Mouse (Mus musculus): ENCODE measurements around the gene Piezo1. TPM values are rescaled to one million over a fixed set of nuclear protein-coding genes. Genes with fewer than 3 reads are reported as not detected.
A peak's percentile ranks its signal among the peaks of the same experiment; 100 is the strongest.

The Piezo1 gene
- polyA plus RNA-seq, 1 experiment from 2014 or later, result 11.6 TPM

DNA sequence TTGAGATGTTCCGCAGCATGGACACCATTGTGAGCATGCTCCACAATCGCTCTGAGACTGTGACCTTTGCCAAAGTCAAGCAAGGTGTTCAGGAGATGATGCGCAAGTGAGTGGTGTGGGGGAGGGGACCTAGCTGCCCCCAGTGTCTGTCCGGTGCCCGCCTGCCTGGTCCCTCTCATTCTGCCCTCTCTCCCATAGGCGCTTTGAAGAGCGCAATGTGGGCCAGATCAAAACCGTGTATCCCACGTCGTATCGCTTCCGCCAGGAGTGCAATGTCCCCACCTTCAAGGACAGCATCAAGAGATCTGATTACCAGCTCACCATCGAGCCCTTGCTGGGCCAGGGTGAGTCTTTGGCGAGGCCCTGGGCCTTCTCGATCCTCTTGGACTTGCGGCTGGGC, 18.9 kb upstream of the Piezo1 start:
- Histone ChIP-seq H3K27me3 (no peaks in the 10 kb centered on the region), H3K9me3 (no peaks in the 10 kb centered on the region), H3K4me3 (peak overlapping the region; percentile 91; the same call in 1 of the 2 replicates), H3K4me2 (replicated peaks) (0 out of 2 replicates have a peak overlapping the region, but pooled peaks have one; percentile 81), H3K27ac (no peak overlapping the region), H3K4me1 (peaks cover 25% of the 10 kb centered on the region), H3K36me3 (peaks cover 55% of the 10 kb centered on the region), H3K9ac (no peak overlapping the region)
- 96% methylated on average over 16 of the region's 16 CpGs for WGBS
- no peak for ATAC-seq (ENCODE audit: insufficient number of reproducible peaks, insufficient read depth, low FRiP score, low TSS enrichment)

DNA sequence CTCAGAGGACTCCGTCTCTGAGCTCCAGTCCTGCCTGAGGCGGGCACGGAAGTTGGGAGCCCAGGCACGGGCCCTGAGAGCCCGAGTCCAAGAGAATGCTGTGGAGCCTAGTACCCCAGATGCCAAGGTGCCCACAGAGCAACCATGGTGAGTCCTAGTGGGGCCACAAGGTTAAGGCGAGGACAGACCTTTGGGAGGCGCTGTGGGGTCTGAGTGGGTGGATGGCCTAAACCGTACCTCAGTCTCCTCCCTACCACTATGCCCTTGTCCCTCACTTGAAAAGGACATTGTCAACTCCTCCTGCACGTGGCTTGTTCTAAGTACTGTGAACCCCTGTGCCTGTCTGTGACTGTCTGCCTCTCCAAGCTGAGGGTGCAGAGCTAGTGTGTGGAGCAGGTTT, 18.2 kb upstream of the Piezo1 start:
- Histone ChIP-seq H3K4me1 (peaks cover 19% of the 10 kb centered on the region), H3K27me3 (no peaks in the 10 kb centered on the region), H3K9me3 (no peaks in the 10 kb centered on the region), H3K36me3 (peaks cover 51% of the 10 kb centered on the region), H3K27ac (no peak overlapping the region), H3K9ac (peak overlapping the region; percentile 93), H3K4me3 (peak overlapping the region; percentile 91), H3K4me2 (replicated peaks) (peak overlapping the region; percentile 81)
- no peak for ATAC-seq (ENCODE audit: insufficient number of reproducible peaks, insufficient read depth, low FRiP score, low TSS enrichment)
- 56% methylated on average over 9 of the region's 9 CpGs for WGBS

DNA sequence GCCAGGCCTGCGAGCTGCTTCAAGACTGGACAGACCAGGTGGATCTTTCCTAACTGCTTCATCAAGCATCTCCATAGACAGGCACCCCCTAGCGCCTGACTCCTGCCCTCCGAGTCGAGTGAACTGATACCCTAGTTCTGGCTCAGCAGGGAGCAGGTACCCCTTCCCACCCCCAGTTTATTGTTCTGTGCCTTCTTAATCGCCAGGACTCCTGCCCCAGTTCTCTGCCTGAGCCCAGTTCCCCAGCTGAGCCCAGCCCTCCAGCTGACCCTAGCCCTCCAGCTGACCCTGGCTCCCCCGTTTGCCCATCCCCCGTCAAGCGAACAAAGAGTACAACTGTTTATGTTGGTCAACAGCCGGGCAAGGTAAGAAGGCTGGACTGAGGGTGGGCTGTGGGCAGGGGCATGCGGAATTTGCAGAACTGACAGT, 17.8 kb upstream of the Piezo1 start:
- peaks cover 48% of the 10 kb centered on the region for H3K36me3 ChIP-seq
- peak overlapping the region; percentile 81 for H3K4me2 ChIP-seq (replicated peaks)
- WGBS, result 8% methylated on average over 10 of the region's 10 CpGs
- no peak for ATAC-seq (ENCODE audit: insufficient number of reproducible peaks, insufficient read depth, low FRiP score, low TSS enrichment)
- no peaks in the 10 kb centered on the region for H3K27me3 ChIP-seq
- peak overlapping the region; percentile 91 for H3K4me3 ChIP-seq
- peak overlapping the region; percentile 93 for H3K9ac ChIP-seq
- H3K27ac ChIP-seq, result no peak overlapping the region
- H3K9me3 ChIP-seq, result no peaks in the 10 kb centered on the region
- peaks cover 19% of the 10 kb centered on the region for H3K4me1 ChIP-seq

DNA sequence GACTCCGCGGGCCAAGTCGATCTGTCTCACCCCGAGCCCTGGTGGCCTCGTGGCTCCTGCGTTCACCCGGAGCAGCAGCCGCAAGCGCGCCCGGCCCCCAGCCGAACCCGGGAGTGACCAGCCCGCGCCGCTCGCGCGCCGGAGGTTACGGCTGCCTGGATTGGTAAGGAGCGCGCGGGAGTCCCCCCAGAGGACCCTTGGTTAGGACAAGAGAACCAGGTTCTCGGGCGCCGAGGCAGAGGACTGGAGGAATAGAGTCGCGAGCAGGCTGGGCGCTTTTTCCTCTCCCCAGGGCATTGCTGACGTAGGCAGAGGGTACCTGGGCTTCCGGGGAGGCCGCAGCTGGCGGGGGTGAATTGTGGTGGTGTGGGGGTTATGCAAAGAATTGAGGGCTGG, 17.0 kb upstream of the Piezo1 start:
- Histone ChIP-seq H3K4me1 (peaks cover 19% of the 10 kb centered on the region), H3K9ac (peak overlapping the region; percentile 93), H3K36me3 (peaks cover 40% of the 10 kb centered on the region), H3K27me3 (no peaks in the 10 kb centered on the region), H3K4me3 (peak overlapping the region; percentile 91), H3K27ac (peak overlapping the region; percentile 89), H3K9me3 (no peaks in the 10 kb centered on the region), H3K4me2 (replicated peaks) (peak overlapping the region; percentile 81)
- ATAC-seq (ENCODE audit: insufficient number of reproducible peaks, insufficient read depth, low FRiP score, low TSS enrichment), result peak; percentile 54
- under 1% methylated on average over 34 of the region's 34 CpGs for WGBS

DNA sequence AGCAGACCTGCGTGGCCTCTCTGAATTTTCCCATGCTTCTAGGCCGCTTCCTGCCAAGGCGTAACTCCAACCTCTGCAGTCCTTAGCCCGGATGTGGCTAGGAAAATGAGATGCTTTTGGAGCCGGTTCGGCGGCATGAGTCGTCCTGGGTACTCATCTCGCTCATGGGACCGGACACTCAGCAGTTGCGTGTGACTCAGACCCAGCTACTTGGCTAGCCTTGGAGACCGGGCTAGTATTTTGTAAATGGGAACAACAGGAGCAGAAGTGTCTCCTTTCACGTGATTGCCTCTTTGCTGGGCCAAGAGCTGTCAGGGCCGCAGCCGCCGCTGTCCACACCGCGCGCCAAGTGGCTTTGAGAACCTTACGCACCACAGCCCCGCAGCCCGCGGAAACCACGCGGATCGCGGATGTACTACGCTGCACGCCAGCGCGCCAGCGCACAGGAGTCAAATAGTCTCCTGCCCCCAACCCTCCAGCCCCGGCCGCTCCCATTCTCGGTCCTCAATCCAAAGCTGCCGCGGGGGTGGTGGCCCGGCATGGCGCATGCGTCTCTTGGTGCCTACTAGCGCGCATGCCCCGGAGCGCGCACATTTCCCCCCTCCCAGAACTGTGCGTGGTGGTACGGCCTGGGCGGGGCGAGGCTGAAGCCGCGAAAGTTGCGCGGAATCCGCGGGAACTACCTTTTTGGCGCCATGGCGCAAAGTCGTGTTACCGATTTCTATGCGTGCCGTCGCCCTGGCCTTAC, 16.4 kb upstream of the Piezo1 start, which contains the start of gene Cdt1:
Gene Cdt1 (plus strand): TSS at position 655 of the 748 bp plus-strand sequence.
- H3K27ac ChIP-seq, result peak within 1 kb of the TSS; percentile 94
- H3K4me1 ChIP-seq, result peaks cover 19% of the 10 kb centered on the region
- under 1% methylated on average over 62 of the region's 62 CpGs for WGBS
- H3K9ac ChIP-seq, result peak within 1 kb of the TSS; percentile 93
- H3K4me3 ChIP-seq, result peak within 1 kb of the TSS; percentile 91
- H3K27me3 ChIP-seq, result no peaks in the 10 kb centered on the region
- no peaks in the 10 kb centered on the region for H3K9me3 ChIP-seq
- peak within 1 kb of the TSS; percentile 81 for H3K4me2 ChIP-seq (replicated peaks)
- ATAC-seq (ENCODE audit: insufficient number of reproducible peaks, insufficient read depth, low FRiP score, low TSS enrichment), result peak; percentile 96
- H3K36me3 ChIP-seq, result peaks cover 35% of the 10 kb centered on the region

DNA sequence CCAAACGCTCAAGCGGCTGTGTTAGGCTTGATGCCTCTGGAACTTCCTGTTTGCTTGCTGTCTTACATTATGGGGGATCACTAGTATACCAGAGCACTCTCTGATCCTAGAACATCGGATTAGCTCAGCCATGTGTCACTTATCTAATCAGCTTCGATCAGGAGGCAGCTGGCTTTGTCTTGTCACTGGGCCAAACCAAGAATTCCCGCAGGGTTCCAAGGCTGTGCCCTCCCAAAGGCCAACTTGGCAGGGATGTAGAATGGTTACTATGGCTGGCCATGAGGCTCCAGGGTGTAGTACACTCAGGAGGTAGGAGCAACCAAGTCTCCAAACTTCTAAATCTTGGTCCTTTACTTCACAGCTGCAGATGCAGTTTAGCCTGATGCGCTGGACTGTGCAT, 15.6 kb upstream of the Piezo1 start:
- peak overlapping the region; percentile 93; the same call in 1 of the 2 replicates for H3K9ac ChIP-seq
- peaks cover 27% of the 10 kb centered on the region for H3K36me3 ChIP-seq
- peak overlapping the region; percentile 91 for H3K4me3 ChIP-seq
- H3K4me1 ChIP-seq, result peaks cover 19% of the 10 kb centered on the region
- 41% methylated on average over 6 of the region's 6 CpGs for WGBS
- ATAC-seq (ENCODE audit: insufficient number of reproducible peaks, insufficient read depth, low FRiP score, low TSS enrichment), result no peak
- no peaks in the 10 kb centered on the region for H3K27me3 ChIP-seq
- no peaks in the 10 kb centered on the region for H3K9me3 ChIP-seq
- H3K27ac ChIP-seq, result peak overlapping the region; percentile 94
- H3K4me2 ChIP-seq (replicated peaks), result peak overlapping the region; percentile 81

DNA sequence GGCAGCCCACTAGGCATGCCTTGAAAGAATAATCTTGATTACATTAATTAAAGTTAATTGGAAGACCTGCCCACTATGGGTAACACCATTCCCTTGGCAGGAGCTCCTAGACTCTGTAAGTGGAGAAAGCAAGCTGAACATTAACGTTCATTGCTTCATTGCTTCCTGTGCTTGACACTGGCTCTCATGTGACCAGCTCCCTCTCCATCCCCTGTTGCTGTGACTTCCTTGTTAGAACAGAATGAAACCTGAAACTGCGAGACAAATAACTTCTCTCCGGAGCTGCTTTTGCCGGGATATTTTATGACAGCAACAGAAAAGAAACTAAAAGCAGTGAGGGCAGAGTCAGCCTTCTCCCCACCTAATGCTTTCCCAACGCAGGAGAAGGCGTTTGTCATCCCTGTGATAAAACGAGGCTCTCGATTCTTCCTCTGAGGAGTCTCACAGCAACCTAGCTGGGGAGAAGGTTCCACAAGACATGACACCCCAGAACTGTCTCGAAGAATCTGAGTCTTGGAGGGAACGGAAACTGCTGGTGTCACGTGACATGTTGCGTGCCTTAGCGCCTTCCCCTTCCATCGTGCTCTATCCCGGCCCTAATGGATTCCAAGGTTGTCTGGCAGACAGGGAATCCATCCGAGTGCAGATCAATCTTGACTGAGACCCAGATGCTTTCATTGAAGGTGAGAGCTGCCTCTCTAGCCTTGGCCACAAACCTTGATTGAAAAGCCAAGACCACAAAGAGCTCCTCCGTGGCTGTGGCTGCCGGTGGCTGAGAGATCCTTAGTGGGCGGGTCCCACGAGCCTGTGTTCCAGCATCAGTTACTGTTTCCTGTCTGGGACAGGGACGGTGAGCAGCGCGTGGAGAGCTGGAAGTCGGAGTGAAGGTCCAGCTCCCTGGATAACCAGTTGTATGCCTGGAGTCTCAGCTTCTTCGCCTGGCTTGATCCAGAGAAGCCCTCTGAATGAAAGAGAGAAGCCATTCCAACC, 13.5 kb upstream of the Piezo1 start:
- H3K4me3 ChIP-seq, result no peak overlapping the region
- WGBS, result 80% methylated on average over 25 of the region's 25 CpGs
- ATAC-seq (ENCODE audit: insufficient number of reproducible peaks, insufficient read depth, low FRiP score, low TSS enrichment), result no peak
- H3K9me3 ChIP-seq, result no peaks in the 10 kb centered on the region
- no peak overlapping the region for H3K9ac ChIP-seq
- peaks cover 6% of the 10 kb centered on the region for H3K36me3 ChIP-seq
- no peaks in the 10 kb centered on the region for H3K27me3 ChIP-seq
- no peak overlapping the region for H3K4me2 ChIP-seq (replicated peaks)
- H3K4me1 ChIP-seq, result peaks cover 19% of the 10 kb centered on the region
- peak overlapping the region; percentile 13; the same call in 1 of the 2 replicates for H3K27ac ChIP-seq

DNA sequence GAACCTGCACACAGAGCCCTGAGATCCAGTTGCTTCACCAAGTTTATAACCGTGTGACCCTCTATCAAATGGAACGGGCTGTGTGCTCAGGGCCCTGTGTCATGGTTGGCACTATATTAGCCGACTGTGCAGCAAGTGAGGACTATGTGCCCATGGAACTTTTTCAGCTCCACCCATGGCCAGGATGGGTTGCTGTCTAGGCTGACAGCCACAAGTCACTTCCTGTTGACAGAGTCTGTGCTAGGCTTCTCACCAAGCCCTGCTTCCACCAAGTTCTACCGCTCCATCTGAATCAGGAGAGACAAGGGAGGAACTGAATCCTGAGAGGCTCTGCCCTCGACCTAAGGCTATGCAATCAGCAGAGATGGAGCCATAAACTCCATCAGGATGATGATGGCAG, 10.1 kb upstream of the Piezo1 start:
- H3K4me2 ChIP-seq (replicated peaks), result no peak overlapping the region
- no peaks in the 10 kb centered on the region for H3K9me3 ChIP-seq
- no peak overlapping the region for H3K4me3 ChIP-seq
- peaks cover 23% of the 10 kb centered on the region for H3K4me1 ChIP-seq
- no peaks in the 10 kb centered on the region for H3K27me3 ChIP-seq
- WGBS, result 83% methylated on average over 5 of the region's 5 CpGs
- no peak overlapping the region for H3K27ac ChIP-seq
- no peaks in the 10 kb centered on the region for H3K36me3 ChIP-seq
- ATAC-seq (ENCODE audit: insufficient number of reproducible peaks, insufficient read depth, low FRiP score, low TSS enrichment), result no peak
- no peak overlapping the region for H3K9ac ChIP-seq

DNA sequence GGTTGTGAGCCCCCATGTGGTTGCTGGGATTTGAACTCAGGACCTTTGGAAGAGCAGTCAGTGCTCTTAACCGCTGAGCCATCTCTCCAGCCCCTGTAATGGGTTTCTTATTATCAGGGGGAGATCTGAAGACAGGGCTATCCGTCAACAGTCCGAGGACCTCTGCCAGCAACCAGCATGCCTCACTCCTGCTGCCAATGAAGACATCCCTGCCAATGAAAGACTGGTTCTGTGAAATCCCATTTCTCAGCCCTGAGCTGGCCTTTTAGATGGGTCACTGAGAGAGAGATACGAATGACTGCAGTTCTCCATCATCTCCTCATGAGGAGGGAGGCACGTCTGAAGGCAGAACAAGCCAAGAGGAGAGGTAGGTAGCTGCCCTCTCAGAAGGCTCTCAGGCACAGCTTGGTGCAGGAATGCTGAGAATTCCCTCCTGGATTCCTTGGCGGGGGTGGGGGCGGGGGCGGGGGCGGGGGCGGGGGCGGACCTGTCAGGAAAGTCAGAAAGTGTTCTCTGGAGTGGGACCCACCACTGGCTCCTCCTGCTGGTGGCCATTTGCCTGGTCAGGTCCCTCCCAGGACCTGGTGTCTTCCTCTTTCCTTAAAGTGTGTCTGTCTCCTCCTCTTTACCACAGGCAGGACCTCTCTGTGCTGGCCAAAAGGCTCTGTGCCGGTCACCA, 7.7 kb upstream of the Piezo1 start:
- no peaks in the 10 kb centered on the region for H3K9me3 ChIP-seq
- H3K9ac ChIP-seq, result no peak overlapping the region
- H3K27me3 ChIP-seq, result no peaks in the 10 kb centered on the region
- 0 out of 2 replicates have a peak overlapping the region, but pooled peaks have one; percentile 14 for H3K27ac ChIP-seq
- H3K4me2 ChIP-seq (replicated peaks), result no peak overlapping the region
- WGBS, result 15% methylated on average over 12 of the region's 12 CpGs
- H3K4me1 ChIP-seq, result peaks cover 26% of the 10 kb centered on the region
- no peak overlapping the region for H3K4me3 ChIP-seq
- H3K36me3 ChIP-seq, result no peaks in the 10 kb centered on the region
- ATAC-seq (ENCODE audit: insufficient number of reproducible peaks, insufficient read depth, low FRiP score, low TSS enrichment), result no peak

DNA sequence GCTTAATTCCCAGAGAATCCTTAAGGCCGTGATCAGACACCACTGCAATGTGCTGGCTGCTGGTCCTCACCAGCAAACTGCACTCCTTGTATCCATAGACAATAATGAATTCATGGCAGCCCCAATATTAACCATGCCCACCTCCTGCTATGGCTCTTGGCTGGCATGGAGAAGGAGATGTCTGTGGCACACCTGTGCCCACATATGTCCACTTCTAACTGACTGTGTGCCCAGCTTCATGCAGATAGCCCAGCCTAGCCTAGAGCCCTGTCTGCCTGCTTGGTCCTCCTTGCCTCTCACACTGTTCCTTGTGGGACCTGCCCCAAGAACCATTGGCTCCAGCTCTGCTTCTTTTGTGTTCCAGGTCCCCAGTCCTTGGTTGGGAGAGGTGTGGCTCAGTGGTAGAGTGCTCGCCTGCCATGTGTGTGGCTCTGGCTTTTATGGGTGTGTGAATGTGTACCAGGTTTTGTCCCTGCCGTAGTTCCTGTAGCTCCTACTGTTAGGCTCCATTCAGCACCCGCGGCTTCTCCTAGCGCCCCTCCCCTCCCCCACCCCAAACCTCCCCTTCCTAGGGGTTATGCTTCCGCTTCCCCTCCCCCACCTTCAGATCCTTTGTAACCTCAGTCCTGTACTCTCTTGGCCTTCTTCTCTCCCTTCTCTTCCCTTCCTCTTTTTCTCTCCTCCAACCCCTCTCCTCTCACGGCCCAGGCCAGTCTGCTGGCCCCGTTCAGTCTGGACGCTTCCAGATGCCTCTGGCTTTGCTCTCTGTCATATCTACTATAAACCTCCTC, 6.3 kb upstream of the Piezo1 start:
- Histone ChIP-seq H3K27ac (peak overlapping the region; percentile 77; the same call in 1 of the 2 replicates), H3K9me3 (no peaks in the 10 kb centered on the region), H3K27me3 (no peaks in the 10 kb centered on the region), H3K36me3 (no peaks in the 10 kb centered on the region), H3K9ac (no peak overlapping the region), H3K4me1 (peaks cover 26% of the 10 kb centered on the region), H3K4me3 (no peak overlapping the region), H3K4me2 (replicated peaks) (no peak overlapping the region; the same call in 1 of the 2 replicates)
- 0 out of 2 replicates have a peak, but pooled peaks have one; percentile 19 for ATAC-seq (ENCODE audit: insufficient number of reproducible peaks, insufficient read depth, low FRiP score, low TSS enrichment)
- WGBS, result 38% methylated on average over 10 of the region's 10 CpGs

Data from embryonic facial prominence, embryonic 12.5 days (tissue).